Mouse (Mus musculus): ENCODE data around the gene Erf.

DNA sequence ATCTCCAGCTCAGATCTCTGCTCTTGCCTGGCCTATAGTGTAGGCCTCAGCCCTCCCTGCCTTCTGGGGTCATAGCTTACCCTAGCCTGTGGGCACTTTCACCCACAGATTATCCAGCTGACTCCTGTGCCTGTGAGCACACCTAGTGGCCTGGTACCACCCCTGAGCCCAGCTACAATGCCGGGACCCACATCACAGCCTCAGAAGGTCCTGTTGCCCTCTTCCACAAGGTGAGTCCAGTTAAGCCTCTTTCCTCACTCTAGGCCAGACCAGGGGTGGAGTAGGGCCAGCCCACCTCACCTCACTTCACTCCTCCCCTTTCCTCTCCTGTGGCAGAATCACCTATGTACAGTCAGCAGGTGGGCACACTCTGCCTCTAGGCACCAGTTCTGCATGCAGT is 39.9 kb upstream of the Erf start:
- no peak for TF ChIP-seq GATA1 (IDR thresholded peaks at IDR 0.05; ENCODE audit: borderline replicate concordance, low read length)
- no peak for TF ChIP-seq FLI1 (IDR thresholded peaks at IDR 0.05; ENCODE audit: low read length)

Data from megakaryocyte, embryonic 14.5 days (primary cell).